Mouse (Mus musculus) ovary, postnatal 14 days (tissue): Measurements from ENCODE around the gene Zc3hav1l.

Source experiments
- DNase-seq: peaks from one replicate; pipeline ENCODE4 v3.0.0; 2022; ENCODE audit warnings: low spot score

Gene Zc3hav1l

DNA sequence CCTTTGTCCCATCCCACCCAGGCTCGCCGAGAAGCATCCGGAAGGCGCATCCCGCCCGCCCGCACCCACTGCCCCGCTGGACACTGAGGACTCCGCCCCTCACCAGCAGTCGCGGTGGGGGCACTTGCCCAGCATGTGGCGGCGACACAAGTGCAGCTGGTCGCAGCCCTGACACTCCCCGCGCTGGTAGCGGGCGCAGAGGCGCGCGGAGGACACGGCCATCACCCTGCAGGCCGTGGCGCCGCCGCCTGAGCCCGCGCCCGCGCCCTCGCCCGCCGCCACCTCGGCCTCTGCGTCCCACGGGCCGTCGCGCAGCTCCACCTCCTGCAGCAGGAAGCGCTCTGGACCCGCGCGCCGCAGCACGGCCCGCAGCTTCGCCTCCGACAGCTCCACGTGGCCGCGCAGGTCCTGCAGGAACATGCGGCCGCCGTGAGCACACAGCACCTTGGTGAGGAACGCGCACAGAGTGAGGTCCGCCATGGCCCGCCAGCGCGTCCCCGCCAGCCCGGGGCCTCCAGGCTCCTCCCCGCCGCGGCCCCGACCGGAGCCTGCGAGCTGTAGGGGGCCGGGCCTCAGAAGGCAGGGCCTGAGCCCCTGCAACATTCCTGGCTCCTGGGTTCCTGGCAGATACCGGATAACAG lies at the start of gene Zc3hav1l:
Zc3hav1l (minus strand) TSS at position 499 of the 641 bp plus-strand sequence.
- peak; percentile 65 for DNase-seq

DNA sequence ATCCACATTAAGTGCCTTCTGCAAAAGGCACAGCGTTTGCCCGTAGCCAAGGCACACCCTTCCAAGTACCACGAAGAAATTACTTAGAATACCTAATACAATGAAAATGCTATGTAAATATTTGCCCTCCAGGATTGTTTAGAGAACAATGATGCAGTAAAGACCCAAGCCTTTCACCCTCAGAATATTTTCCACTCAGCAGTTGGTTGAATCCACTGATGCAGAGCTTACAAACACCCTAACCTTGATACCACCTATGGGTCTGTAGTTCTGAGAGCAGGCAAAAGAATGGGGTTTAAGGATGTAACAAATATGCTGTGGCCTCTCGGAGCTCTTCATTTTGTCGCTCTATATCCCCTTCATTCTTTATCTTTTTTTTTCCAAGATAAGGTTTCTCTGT lies 48.8 kb upstream of the Zc3hav1l start:
- no peak for DNase-seq

DNA sequence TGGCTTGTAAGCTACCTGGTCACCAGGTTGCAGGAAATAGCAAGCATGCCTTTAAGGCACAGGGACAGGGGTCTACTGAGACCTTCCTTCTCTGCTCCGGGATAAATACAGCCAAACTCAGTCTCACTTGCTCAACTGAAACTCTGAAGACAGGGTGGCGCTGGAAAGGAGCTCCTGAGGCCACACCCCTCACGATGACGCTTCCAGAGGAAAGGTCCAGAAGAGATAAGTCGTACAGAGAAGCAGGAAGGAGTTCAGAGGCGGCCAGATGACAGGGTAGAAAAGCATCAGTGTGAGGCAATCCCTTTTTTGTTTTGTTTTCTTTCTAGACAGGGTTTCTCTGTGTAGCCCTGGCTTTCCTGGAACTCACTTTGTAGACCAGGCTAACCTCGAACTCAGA lies 46.7 kb upstream of the Zc3hav1l start:
- no peak for DNase-seq

DNA sequence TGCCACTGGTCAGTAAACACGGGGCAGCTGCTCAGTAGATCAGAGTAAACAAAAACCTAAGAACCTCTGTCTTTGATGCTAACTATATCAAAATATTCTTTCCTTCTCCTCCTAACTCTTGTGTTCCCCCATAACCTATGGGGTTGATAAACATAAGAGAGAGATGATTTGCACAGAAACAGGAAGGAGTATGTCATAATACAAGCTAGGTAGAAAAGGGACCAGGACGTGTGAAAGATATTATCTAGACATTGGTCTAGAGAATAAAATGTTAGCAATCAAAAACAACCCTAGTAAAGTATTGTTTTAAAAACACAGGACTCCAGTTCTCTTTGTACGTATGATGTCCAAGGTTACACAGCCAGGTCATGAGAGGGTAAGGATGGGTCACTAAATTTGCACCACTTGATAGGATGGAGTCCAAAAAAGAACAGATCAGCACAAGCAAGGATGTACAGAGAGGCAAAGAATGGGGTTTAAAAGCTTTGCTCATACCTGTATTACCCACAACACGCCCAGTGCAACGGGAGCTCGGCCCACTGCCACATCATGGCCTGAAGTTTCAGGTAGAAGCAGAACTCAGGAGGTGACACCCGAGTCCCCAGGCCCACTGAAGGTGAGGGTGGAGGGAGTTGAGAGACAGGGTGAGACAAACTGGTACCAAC lies 45.1 kb upstream of the Zc3hav1l start:
- no peak for DNase-seq

DNA sequence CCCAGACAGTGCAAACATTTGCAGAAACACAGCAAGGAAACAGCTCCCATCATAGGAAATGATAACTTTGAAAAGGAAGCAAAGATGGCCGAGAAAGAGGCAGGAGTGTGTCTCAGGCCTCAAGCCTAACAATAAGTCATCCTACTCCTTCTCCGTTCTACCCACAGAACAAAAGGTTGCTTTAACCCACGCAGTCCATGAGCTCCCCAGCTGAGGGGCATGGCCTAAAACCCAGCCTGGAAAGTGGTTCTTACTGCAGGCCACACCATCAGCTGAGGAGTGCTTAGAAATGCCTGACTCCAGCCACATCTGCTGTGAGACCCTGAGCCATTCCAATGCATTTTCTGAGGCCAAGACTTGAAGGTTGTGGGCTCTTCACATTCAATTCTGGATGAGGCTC lies 44.5 kb upstream of the Zc3hav1l start:
- no peak for DNase-seq

DNA sequence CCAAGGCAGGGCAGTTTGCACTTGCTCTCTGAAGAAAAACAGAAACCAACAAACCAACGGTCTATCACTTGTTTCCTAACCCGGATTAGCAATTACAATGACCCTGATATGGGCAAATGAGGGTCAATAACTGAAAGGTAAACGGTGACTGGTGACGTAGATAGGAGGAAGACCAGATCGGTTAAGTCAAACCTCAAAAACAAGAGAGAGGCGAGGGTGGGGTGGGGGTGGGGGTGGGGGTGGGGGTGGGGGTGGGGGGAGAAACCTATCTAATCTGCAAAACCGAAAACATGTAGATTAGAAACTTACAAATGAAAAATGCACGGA lies 43.6 kb upstream of the Zc3hav1l start:
- DNase-seq, result no peak

DNA sequence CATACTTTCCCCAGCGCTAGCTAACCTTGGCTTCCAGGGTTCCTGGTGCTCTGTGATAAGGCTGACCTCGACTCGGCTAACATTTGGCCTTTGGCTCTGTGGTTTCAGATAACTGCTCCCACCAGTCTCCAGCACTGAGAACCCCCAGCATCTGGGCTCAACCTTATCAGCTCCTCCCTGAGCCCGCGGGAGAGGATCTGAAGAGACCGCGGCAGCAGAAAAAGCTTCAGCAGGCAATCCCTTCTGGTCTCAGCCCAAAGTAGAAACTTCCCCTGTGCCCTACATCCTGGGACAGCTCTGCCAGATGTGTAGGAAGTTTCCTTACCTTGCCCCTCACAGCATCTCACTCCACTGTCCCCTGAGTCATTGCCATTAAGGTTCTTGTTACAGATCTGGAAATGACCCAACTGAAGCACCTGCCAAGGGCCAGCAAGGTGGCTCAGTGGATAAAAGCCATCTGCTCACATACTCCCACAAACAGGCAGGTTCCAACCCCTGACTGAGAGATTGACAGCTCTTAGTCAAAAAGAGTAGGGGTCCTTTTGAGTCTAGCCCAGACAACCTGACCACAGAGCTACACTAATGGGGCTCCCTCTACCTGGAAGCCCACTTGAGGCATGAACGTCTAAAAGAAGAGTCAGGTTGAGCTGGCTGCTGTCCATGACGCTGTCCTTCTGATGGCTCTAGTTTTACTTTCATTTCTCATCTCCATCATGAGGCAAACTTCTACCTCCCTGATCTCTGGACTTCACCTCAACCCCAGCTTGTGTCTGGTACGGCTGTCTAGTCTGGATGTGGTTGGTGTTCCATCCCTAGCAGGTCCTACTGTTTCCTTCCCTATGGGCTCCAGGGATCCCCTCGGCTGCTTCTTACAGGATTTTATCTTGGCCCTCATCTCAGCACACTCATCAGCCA lies 42.9 kb upstream of the Zc3hav1l start:
- DNase-seq, result no peak

DNA sequence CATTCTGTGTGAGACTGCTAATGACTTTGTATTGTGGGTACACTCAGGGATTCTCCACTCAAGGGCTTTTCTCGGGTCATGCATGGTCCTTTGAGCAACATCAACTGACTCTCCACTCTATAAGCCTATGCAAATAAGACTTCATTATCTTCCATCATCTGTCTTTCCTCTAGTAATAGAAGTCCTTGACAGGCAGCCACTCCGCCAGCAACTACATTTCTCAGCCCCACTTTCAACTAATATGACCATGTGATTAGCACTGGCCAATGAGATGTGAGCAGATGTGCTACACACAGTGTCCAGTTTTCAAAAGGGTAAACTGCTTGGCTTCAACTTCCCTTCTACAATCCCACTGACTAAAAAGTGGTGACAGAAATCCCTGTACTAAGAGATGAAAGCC lies 40.0 kb upstream of the Zc3hav1l start:
- DNase-seq, result no peak

DNA sequence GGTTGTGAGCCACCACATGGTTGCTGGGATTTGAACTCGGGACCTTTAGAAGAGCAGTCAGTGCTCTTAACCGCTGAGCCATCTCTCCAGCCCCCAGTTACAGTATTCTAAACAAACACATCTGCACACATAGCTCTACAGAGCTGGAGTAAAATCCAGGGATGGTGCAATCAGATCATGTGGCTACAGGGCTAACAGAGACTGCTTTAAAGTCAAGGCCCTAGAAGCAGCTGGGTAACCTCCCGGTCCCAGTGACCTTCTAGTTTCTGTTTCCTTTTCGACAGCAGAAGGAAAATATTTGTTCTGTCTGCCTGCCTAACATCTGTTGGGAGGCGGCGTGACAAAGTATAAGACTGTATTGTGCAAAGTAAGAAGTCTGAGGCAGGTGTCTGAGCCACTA lies 38.9 kb upstream of the Zc3hav1l start:
- DNase-seq, result no peak

DNA sequence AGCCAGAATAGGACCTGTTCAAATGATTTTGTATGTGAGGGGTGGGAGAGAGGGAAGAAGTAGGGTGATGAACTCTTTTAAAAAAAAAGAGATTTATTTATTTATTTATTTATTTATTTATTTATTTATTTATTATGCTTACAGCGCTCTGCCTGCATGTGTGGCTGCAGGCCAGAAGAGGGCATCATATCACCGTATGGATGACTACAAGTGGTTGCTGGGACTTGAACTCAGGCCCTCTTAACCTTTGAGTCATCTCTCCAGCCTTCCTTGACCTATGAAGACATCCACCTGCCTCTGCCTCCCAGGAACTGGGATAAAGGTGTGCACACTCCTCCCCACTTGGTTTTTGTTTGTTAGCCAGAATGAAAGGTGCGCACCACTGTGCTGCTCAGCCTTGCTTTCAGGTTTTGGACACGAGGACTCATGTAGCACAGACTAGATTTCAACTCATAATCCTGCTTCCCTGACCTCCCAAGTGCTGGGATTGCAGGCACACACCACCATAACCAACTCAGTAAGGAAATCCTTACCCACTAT lies 38.2 kb upstream of the Zc3hav1l start:
- DNase-seq, result no peak

DNA sequence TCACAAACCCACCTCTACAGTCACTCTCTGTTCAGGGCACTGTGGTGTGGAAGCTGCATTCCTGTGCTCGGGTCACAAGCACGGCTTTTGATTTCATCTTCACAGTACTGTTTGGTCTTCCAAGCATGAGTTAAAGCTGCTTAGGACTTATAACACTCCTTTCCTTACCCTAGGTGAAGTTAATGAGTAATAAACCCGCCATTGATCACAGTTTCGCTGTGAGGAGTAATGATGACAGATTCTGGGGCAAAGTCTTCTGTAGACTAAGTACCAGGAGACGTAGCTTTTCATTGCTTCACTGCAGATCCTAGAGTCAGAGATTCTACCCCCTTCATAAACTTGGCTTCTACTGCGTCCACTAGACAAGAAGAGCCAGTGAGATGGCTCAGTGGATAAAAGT lies 36.2 kb upstream of the Zc3hav1l start:
- DNase-seq, result no peak

DNA sequence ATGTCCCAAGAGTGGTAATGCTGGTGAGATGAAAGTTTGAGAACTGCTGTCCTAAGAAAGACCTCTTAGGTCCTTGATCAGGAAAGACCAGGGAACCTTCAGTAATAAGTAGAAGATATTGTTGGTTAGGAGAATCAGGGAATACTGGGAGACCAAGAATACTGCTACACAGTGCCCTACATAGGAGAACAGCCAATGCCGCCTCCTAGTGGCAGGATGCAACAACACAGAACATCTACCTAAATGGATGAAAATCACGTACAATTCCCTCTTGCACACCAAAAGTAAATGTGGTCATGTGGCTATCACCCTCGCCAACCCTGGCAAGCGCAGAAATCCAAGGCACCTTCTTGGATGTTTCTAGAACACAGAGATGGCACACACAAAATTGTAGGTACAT lies 27.5 kb upstream of the Zc3hav1l start:
- no peak for DNase-seq

DNA sequence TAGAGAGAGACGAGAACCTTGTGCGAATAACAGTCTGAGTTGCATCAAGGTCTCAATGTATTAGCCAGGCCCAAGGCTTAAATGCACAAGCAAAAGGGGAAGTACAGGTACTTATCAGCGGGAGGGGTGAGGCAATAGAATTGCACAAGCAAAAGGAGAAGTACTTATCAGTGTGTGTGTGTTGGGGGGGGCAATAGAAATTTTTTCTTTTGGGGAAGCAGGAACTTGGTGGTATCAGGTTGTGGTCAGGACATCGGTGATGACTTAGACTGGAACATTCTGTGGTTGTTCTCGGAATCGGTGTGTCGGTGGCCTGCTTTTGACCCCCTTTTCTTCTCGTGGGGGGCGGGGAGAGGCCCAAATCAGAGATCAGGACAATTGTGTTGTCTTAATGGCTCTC lies 21.6 kb upstream of the Zc3hav1l start:
- DNase-seq, result no peak

DNA sequence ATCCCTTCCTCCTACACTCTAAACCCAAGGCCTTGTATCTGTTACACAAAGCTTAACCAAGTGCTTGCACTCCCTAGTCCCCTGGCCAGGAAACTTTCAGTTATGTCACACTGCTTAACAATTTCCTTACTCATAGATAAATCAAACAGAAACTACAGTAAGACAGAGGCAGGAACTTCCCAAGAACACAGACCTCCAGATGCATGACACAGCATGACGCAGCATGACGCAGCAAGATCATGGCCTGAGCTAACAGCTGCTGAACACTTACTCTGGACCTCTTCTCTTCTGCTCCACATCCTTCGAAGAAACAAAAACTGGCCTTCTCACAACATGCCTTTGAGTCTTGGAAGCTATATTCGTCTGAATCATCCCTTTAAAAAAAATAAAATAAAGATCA lies 17.0 kb upstream of the Zc3hav1l start:
- no peak for DNase-seq

DNA sequence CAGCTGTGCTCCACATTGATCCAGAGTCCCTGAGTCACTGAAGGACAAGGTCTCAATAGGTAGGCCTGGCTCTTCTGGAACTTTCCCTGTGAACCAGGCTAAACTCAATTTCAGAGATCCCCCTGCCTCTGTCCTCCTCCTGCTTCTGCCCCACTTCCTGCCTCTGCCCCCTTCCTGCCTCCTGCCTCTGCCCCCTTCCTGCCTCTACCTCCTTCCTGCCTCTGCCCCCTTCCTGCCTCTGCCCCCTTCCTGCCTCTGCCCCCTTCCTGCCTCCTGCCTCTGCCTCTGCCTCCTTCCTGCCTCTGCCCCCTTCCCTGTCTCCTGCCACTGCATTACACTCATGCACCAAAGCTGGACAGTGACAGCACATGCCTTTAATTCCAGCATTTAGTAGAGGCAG lies 10.7 kb upstream of the Zc3hav1l start:
- DNase-seq, result no peak

DNA sequence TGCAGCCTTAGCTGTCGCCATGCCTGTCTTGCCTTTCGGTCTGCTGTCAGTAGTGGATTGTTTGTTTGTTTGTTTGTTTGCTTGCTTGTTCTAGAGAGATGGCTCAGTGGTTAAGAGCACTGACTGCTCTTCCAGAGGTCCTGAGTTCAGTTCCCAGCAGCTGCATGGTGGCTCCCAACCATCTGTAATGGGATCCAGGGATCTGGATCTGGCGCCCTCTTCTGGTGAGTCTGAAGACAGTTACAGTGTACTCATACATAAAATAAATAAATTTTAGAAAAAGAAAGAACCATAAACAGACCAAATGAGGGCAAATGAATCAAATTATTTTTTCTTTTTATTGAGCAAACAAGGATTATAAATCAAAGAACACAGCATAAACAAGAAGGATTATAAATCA lies 5.9 kb upstream of the Zc3hav1l start:
- no peak for DNase-seq

DNA sequence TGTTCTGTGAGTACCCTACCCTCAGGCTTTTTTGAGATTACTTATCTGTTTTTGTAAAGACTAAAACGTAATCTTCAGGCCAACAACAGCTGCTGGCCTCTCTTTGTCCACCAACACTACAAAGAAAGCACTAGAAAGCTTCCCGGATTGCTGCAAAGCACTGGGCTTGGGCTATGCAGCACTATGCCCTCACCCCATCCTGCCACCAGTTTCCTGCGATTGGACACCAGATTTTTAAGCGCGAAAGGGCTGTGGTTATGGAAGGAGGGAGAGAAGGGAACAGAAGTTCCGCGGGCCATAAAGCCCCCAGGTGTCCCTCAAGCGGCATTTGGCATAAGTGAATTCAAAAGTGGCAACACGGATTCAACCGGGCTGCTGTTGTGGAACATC lies 818 bp downstream of the Zc3hav1l start:
- DNase-seq, result no peak

DNA sequence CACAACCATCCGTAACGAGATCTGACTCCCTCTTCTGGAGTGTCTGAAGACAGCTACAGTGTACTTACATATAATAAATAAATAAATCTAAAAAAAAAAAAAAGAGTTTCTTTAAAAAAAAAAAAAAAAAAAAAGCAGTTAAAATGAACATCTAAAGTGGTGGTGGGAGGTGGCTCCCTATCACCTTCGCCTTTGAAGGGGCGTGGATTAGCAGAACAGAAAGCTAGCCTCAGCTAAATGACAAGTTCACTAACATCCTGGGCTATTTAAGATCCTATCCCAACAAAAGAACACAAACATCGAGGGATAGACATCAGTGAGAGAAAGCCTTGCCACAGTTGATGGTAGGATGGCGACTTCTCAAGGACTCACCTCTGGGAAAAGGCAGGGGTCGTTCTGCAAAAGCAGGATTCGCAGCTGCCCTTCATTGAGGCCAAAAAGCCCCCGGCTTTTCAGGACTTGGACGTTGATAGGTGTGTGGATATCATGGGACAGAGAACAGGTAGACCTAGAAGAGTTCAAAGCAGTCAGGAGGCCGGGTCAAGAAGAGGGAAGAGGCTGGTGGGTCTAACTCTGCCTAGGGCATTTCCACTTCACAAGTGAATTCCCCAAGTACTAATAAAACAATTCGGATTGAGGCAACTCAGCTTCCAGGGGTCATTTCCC lies 1.3 kb downstream of the Zc3hav1l start:
- DNase-seq, result no peak

DNA sequence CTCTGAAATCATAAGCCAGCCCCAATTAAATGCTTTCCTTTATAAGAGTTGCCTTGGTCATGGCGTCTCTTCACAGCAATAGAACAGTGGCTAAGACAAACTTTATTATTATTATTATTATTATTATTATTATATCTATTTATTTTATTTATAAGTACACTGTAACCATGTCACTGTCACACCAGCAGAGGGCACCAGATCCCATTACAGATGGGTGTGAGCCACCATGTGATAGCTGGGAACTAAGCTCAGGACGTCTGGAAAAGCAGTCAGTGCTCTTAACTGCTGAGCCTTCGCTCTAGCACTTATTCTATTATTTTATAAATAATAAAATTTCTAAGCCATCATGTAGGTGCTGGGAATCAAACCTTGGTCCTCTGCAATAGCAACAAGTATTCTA lies 5.4 kb downstream of the Zc3hav1l start:
- no peak for DNase-seq

DNA sequence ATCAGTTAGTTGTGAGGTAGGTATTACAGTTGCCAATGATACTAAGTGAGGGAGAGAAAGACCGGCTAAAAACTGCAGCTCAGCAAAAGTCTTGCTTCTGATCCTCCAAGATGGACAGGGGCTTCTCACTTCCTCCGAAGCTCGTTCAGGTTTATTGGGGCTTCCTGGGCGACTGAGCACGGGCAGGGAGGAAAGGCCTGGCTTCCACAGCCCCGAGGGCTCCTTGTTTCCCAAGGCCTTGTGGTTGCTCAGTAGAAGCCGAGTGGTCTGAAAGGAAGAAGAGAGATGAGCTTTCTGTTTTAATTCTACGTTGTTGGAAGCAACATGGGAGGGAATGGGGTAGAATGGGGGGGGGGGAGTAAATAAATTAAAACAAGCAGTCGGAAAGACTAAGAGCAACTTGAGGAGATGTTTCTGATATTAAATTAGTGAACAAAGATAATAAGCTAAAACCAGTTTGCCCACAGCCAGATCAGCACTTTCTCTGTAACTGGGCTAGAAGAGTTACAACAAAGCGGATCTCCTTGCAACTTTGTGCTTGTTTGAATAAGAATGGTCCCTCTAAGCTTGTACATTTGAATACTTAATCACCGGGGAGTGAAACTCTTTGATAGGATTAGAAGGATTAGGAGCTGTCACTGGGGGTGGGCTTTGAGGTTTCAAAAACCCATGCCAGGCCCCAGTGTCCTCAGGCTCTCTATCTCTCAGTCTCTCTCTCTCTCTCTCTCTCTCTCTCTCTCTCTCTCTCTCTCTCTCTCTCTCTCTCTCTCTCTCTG lies 6.0 kb downstream of the Zc3hav1l start:
- no peak for DNase-seq

DNA sequence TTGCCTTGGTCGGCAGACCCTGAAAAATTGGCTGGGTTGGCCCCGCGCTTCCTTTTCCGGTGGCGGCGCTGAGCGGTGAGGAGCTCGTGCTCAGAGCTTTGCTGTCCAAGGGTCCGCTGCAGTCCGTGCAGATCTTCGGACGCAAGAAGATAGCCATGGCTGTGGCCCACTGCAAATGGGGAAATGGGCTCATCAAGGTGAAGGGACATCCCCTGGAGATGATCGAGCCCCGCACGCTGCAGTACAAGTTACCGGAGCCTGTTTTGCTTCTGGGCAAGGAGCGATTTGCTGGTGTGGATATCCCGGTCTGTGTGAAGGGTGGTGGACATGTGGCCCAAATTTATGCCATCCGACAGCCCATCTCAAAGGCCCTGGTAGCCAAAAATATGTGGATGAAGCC lies 14.6 kb downstream of the Zc3hav1l start:
- no peak for DNase-seq

DNA sequence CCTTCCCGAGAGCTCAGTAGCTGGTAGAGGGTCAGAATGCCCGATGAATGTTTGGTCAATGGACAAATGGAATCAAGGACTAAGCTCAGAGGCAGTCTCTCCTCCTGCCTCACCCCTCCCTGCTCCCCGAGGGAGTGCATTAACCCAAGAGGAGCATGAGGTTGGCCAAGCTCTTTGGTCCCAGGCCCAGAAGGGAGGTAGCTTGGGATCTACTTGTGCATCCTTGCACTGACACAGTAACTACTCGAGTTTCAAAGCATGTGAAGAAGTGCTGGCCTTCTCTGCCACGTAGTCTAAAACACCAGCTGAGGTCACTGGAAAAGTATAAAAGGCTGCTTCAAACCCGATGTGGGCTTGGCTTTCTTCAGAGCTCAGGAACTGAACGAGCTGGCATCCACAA lies 34.6 kb downstream of the Zc3hav1l start:
- no peak for DNase-seq
